Mouse (Mus musculus): ENCODE measurements at regions not wholly inside any gene's neighbourhood (a gene's known extent, or its start where the extent isn't known, plus 50 kb on each side); places are given as distances from the start of the nearest gene placed in this dataset.

GRCm38 (mm10) chr8:56202342-56202741 is 92.0 kb upstream of the Hpgd start:
- 45% methylated on average over 4 of the region's 4 CpGs for WGBS
- no peaks in the 10 kb centered on the region for H3K4me1 ChIP-seq
- H3K27me3 ChIP-seq, result no peaks in the 10 kb centered on the region
- no peak overlapping the region for H3K9ac ChIP-seq
- H3K27ac ChIP-seq (replicated peaks), result no peak overlapping the region
- no peak for ATAC-seq (ENCODE audit: insufficient number of reproducible peaks, low FRiP score, low TSS enrichment, low read depth)
- no peak overlapping the region for H3K4me3 ChIP-seq (replicated peaks)
- H3K36me3 ChIP-seq, result no peaks in the 10 kb centered on the region
- no peaks in the 10 kb centered on the region for H3K9me3 ChIP-seq (replicated peaks)
- H3K4me2 ChIP-seq (replicated peaks), result no peak overlapping the region

GRCm38 (mm10) chr8:56211922-56212635 is 82.3 kb upstream of the Hpgd start:
- no peak for ATAC-seq (ENCODE audit: insufficient number of reproducible peaks, low FRiP score, low TSS enrichment, low read depth)
- H3K4me2 ChIP-seq (replicated peaks), result no peak overlapping the region
- 53% methylated on average over 3 of the region's 3 CpGs for WGBS

GRCm38 (mm10) chr8:56218837-56219236 is 75.5 kb upstream of the Hpgd start:
- Histone ChIP-seq H3K36me3 (no peaks in the 10 kb centered on the region), H3K4me1 (no peaks in the 10 kb centered on the region), H3K9me3 (replicated peaks) (no peaks in the 10 kb centered on the region), H3K27ac (replicated peaks) (no peak overlapping the region), H3K9ac (no peak overlapping the region), H3K4me3 (replicated peaks) (no peak overlapping the region), H3K4me2 (replicated peaks) (no peak overlapping the region), H3K27me3 (no peaks in the 10 kb centered on the region)
- ATAC-seq (ENCODE audit: insufficient number of reproducible peaks, low FRiP score, low TSS enrichment, low read depth), result no peak

More at GRCm38 (mm10) chr8:56211922-56212635, 82.3 kb upstream of the Hpgd start:
- H3K9me3 ChIP-seq (replicated peaks), result no peaks in the 10 kb centered on the region
- H3K9ac ChIP-seq, result no peak overlapping the region
- no peaks in the 10 kb centered on the region for H3K4me1 ChIP-seq
- H3K27me3 ChIP-seq, result no peaks in the 10 kb centered on the region
- no peak overlapping the region for H3K4me3 ChIP-seq (replicated peaks)
- no peaks in the 10 kb centered on the region for H3K36me3 ChIP-seq
- H3K27ac ChIP-seq (replicated peaks), result no peak overlapping the region

GRCm38 (mm10) chr8:56219391-56219790 is 75.0 kb upstream of the Hpgd start:
- H3K27me3 ChIP-seq, result no peaks in the 10 kb centered on the region
- 89% methylated on average over 1 of the region's 1 CpGs for WGBS
- no peak for ATAC-seq (ENCODE audit: insufficient number of reproducible peaks, low FRiP score, low TSS enrichment, low read depth)
- H3K4me1 ChIP-seq, result no peaks in the 10 kb centered on the region
- H3K4me3 ChIP-seq (replicated peaks), result no peak overlapping the region
- no peak overlapping the region for H3K9ac ChIP-seq
- no peak overlapping the region for H3K4me2 ChIP-seq (replicated peaks)
- no peak overlapping the region for H3K27ac ChIP-seq (replicated peaks)
- no peaks in the 10 kb centered on the region for H3K9me3 ChIP-seq (replicated peaks)
- H3K36me3 ChIP-seq, result no peaks in the 10 kb centered on the region

GRCm38 (mm10) chr8:56223010-56223409 is 71.4 kb upstream of the Hpgd start:
- Histone ChIP-seq H3K36me3 (no peaks in the 10 kb centered on the region), H3K4me3 (replicated peaks) (no peak overlapping the region), H3K27ac (replicated peaks) (no peak overlapping the region), H3K4me2 (replicated peaks) (no peak overlapping the region), H3K9me3 (replicated peaks) (no peaks in the 10 kb centered on the region), H3K9ac (no peak overlapping the region), H3K27me3 (no peaks in the 10 kb centered on the region), H3K4me1 (no peaks in the 10 kb centered on the region)
- no peak for ATAC-seq (ENCODE audit: insufficient number of reproducible peaks, low FRiP score, low TSS enrichment, low read depth)
- WGBS, result 74% methylated on average over 3 of the region's 3 CpGs

- Histone ChIP-seq H3K4me2 (replicated peaks) (no peak overlapping the region), H3K4me3 (replicated peaks) (no peak overlapping the region), H3K9me3 (replicated peaks) (no peaks in the 10 kb centered on the region), H3K4me1 (no peaks in the 10 kb centered on the region), H3K27me3 (no peaks in the 10 kb centered on the region), H3K27ac (replicated peaks) (no peak overlapping the region), H3K9ac (no peak overlapping the region), H3K36me3 (no peaks in the 10 kb centered on the region)
- no peak for ATAC-seq (ENCODE audit: insufficient number of reproducible peaks, low FRiP score, low TSS enrichment, low read depth)
- WGBS, result 90% methylated on average over 8 of the region's 8 CpGs
These were observed 63.6 kb upstream of the Hpgd start for GRCm38 (mm10) chr8:56230645-56231330.

GRCm38 (mm10) chr8:56231930-56232329 is 62.5 kb upstream of the Hpgd start:
- WGBS, result 83% methylated on average over 3 of the region's 3 CpGs
- no peaks in the 10 kb centered on the region for H3K9me3 ChIP-seq (replicated peaks)
- H3K4me3 ChIP-seq (replicated peaks), result no peak overlapping the region
- no peaks in the 10 kb centered on the region for H3K27me3 ChIP-seq
- no peak overlapping the region for H3K9ac ChIP-seq
- ATAC-seq (ENCODE audit: insufficient number of reproducible peaks, low FRiP score, low TSS enrichment, low read depth), result no peak
- H3K4me2 ChIP-seq (replicated peaks), result no peak overlapping the region
- 0 out of 2 replicates have a peak overlapping the region, but pooled peaks have one; percentile 28 for H3K27ac ChIP-seq (replicated peaks)
- no peaks in the 10 kb centered on the region for H3K36me3 ChIP-seq
- H3K4me1 ChIP-seq, result no peaks in the 10 kb centered on the region

- H3K4me2 ChIP-seq (replicated peaks), result no peak overlapping the region
- no peaks in the 10 kb centered on the region for H3K9me3 ChIP-seq (replicated peaks)
- H3K27ac ChIP-seq (replicated peaks), result 0 out of 2 replicates have a peak overlapping the region, but pooled peaks have one; percentile 28
- 69% methylated on average over 3 of the region's 3 CpGs for WGBS
- no peaks in the 10 kb centered on the region for H3K4me1 ChIP-seq
- H3K4me3 ChIP-seq (replicated peaks), result no peak overlapping the region
- no peaks in the 10 kb centered on the region for H3K27me3 ChIP-seq
- no peak for ATAC-seq (ENCODE audit: insufficient number of reproducible peaks, low FRiP score, low TSS enrichment, low read depth)
- no peak overlapping the region for H3K9ac ChIP-seq
- H3K36me3 ChIP-seq, result no peaks in the 10 kb centered on the region
These were observed 61.8 kb upstream of the Hpgd start for GRCm38 (mm10) chr8:56232552-56232951.

GRCm38 (mm10) chr8:56233816-56234215 is 60.6 kb upstream of the Hpgd start:
- H3K4me2 ChIP-seq (replicated peaks), result no peak overlapping the region
- 50% methylated on average over 5 of the region's 5 CpGs for WGBS
- no peak overlapping the region for H3K4me3 ChIP-seq (replicated peaks)
- no peak overlapping the region for H3K27ac ChIP-seq (replicated peaks)
- no peaks in the 10 kb centered on the region for H3K27me3 ChIP-seq
- no peak for ATAC-seq (ENCODE audit: insufficient number of reproducible peaks, low FRiP score, low TSS enrichment, low read depth)
- H3K9ac ChIP-seq, result no peak overlapping the region
- no peaks in the 10 kb centered on the region for H3K9me3 ChIP-seq (replicated peaks)
- no peaks in the 10 kb centered on the region for H3K36me3 ChIP-seq
- H3K4me1 ChIP-seq, result no peaks in the 10 kb centered on the region

GRCm38 (mm10) chr8:56234238-56234637 is 60.1 kb upstream of the Hpgd start:
- Histone ChIP-seq H3K9ac (no peak overlapping the region), H3K9me3 (replicated peaks) (no peaks in the 10 kb centered on the region), H3K4me1 (no peaks in the 10 kb centered on the region), H3K4me3 (replicated peaks) (no peak overlapping the region), H3K27me3 (no peaks in the 10 kb centered on the region), H3K36me3 (no peaks in the 10 kb centered on the region), H3K4me2 (replicated peaks) (no peak overlapping the region), H3K27ac (replicated peaks) (no peak overlapping the region)
- no peak for ATAC-seq (ENCODE audit: insufficient number of reproducible peaks, low FRiP score, low TSS enrichment, low read depth)
- 55% methylated on average over 2 of the region's 2 CpGs for WGBS

- no peak overlapping the region for H3K9ac ChIP-seq
- H3K27ac ChIP-seq (replicated peaks), result no peak overlapping the region
- WGBS, result 77% methylated on average over 3 of the region's 3 CpGs
- H3K4me2 ChIP-seq (replicated peaks), result no peak overlapping the region
- H3K4me1 ChIP-seq, result no peaks in the 10 kb centered on the region
- H3K4me3 ChIP-seq (replicated peaks), result no peak overlapping the region
- H3K9me3 ChIP-seq (replicated peaks), result no peaks in the 10 kb centered on the region
- ATAC-seq (ENCODE audit: insufficient number of reproducible peaks, low FRiP score, low TSS enrichment, low read depth), result no peak
- H3K36me3 ChIP-seq, result no peaks in the 10 kb centered on the region
- no peaks in the 10 kb centered on the region for H3K27me3 ChIP-seq
These were observed 51.1 kb upstream of the Hpgd start for GRCm38 (mm10) chr8:56243330-56243729.
